Mouse (Mus musculus) retina, postnatal 1 day (tissue): ENCODE results near the gene Saa4.
"Not testable (repeated sequence)": the region's sequence is repeated elsewhere in the genome, so short reads cannot be mapped to it uniquely, and the experiment has no call there.

ENCODE experiments used
- DNase-seq: peaks from one replicate; pipeline ENCODE4 v3.0.0-alpha.2; 2012

Gene Saa4

DNA sequence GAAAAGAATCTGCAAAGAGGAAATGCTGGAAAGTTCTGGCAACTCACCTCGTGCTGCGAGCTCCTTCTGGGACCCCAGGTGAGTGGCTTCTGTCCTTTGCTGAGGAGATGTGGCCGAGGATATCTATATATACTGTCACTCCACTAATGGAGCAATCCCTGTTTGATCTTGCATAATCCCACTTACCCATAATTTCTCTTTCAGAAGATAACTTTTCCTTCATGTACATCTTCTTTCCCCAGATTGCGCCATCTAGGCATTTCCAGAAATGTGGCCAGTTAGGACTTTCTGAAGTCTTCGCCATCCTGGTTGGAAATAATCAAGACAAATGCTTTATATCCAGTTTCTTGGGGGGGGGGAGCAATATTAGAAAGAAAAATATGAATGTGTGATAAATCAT, 16.8 kb downstream of the Saa4 start, which contains the start of gene Saa3:
Saa3 (minus strand) TSS at position 101 of the 400 bp plus-strand sequence.
- no peak for DNase-seq

DNA sequence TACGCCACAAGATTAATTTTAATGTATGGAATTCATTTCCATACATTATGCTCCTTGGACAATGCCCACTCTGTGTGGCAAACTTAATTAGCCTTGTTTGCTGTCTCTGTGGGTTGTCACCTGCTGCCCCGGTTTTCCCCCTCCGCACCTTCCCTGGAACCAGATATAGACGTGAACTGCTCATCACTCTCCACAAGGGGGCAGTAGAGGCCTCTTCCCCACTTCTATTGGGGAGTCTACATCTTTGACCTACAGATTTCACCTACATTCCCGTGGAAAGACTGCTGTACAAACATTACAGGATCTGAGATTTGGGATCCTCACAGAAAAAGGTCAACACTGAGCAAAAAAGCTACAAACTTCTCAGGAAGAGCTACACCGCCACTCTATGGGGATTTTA, 17.9 kb downstream of the Saa4 start:
- peak; percentile 80 for DNase-seq

GRCm38 (mm10) chr7:46712250-46712649, 20.2 kb downstream of the Saa4 start:
- no peak for DNase-seq

GRCm38 (mm10) chr7:46710390-46710844, 22.0 kb downstream of the Saa4 start, which contains the start of gene Saal1:
Gene Saal1, minus strand, starts transcription at chr7:46710680.
- DNase-seq, result peak; percentile 95

DNA sequence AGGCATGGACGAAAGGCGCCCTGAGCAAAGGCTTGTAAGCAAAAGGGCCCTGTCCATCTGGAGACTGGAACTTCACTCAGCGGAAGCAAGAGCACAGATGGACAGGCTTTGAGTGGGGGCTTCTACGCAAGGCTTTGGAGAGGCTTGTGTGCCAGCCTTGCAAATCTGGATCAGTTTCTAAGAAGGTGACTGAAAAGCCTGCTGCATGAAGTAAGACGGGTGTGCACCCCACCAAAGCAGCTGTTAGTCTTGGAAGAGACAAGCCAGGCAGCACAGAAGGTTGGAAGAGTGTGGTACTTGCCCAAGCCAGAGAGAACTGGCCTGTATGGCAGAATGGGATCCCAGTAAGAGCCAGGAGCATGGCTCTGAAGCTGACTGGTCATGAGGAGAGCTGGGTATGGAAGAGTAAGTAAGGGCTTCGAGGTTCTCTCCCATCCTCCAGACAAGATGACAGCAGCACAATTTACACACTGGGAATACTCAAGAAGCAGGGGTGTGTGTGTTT, 31.8 kb downstream of the Saa4 start:
- DNase-seq, result no peak

DNA sequence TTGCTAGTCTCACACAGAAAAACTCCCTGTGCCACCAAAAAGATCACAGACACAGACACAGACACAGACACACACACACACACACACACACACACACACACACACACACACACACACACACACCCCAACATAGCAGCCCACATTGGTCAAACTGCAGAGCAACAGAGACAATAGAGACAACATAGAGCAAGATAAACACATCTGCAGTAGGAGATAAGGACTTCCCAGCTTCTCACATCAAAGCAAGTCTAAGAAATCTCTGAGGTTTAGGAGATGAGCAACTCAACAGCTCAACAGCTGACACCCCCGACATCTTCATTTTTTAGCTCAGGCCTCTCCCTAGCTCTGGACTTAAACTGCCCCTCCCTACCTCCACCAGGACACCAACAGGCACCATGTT, 35.6 kb downstream of the Saa4 start:
- DNase-seq, result no peak

DNA sequence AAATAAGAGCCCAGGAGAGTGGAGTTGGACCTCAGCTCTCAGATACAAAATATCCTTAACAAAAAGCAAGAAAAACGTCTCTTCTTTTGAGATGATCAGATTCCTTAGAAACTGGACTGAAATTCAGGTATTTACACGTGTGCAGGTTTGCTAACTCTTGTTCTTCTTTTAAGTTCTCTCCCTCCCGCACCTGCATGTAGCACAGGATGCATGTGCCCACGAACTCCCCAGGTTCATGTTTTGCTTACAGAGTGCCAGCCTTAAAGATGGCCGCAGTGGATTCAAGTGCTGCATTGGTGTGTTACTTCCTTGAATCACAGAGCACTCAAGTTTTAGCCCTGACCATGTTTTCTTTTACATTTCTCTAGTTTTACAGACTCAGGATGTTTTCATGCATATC, 45.6 kb downstream of the Saa4 start:
- no peak for DNase-seq

DNA sequence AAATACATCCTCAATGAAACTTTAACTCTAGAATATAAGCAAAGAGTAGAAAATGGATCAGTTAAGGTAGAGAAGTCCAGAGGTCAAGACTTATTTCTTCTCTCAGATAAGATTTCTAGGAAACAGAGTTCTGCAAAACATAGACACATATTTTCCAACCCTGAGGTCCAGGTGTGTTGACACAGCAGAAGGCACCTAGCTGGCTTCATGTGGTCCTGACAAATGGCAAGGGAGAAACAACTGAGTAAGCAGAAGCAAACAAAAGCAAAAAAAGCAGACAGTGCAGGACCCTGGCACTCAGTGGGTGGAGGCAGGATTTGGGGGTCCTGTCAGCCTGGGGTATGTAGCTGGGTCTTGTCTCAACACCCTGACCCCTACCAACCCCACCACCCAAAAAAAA, 51.7 kb downstream of the Saa4 start:
- no peak for DNase-seq

DNA sequence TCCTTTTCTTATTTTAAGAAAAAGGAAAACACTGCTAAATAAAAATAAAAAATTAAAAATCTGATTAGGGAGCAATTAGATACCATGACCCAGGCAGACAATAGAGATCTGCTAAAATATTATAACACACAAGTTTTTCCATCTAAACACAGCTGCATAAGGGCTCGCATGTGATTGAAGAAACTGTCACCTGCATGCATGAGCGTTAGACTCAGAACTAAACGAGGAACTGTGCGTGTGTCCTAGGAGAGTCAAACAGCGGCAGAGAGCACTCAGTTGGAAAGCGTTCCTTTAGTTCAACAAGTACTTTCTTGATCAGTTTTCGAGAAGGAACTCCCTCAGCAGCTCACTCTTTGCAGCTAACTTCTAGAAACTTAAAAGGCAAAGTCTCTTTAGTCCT, 53.4 kb downstream of the Saa4 start:
- not testable (repeated sequence) for DNase-seq

DNA sequence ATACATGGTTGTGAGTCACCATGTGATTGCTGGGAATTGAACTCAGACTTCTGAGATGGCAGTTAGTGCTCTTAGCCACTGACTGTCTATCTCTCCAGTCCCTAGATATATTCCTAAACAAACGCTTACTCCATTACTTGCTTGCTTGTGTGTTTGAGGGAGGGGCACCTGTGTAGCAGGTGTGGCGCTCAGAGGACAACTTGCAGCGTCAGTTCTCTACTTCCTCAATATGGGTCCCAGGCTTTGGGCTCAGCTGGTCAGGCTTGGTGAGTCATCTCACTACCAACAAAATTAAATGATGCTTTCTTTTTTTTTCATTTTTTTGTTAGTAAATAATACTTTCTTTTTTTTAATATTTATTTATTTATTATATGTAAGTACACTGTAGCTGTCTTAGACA, 54.0 kb downstream of the Saa4 start:
- DNase-seq, result no peak
